Mouse (Mus musculus) neural tube, embryonic 12.5 days (tissue): ENCODE measurements at regions not wholly inside any gene's neighbourhood (a gene's known extent, or its start where the extent isn't known, plus 50 kb on each side); places are given as distances from the start of the nearest gene placed in this dataset.

Experiments used
- ATAC-seq: fragments of 200-750 bp; cut with Nextera tagmentation; 2 replicates; pipeline ENCODE4 v1.8.0; 2017; ENCODE audit warnings: low read depth, mild to moderate bottlenecking, moderate TSS enrichment, moderate library complexity; ENCODE audit not compliant: low FRiP score
- H3K27ac ChIP-seq: fragments of 300-500 bp; sonication (generic); 2 replicates; pipeline ENCODE4 v1.5.1; 2016
- H3K27me3 ChIP-seq: fragments of 300-500 bp; sonication (generic); replicated peaks from 2 replicates; pipeline ENCODE4 v1.6.1; 2016; ENCODE audit warnings: mild to moderate bottlenecking
- H3K36me3 ChIP-seq: fragments of 300-500 bp; sonication (generic); 2 replicates; pipeline ENCODE4 v1.6.1; 2016; ENCODE audit warnings: mild to moderate bottlenecking
- H3K4me1 ChIP-seq: fragments of 300-500 bp; sonication (generic); 2 replicates; pipeline ENCODE4 v1.6.1; 2016
- H3K4me2 ChIP-seq: fragments of 300-500 bp; sonication (generic); replicated peaks from 2 replicates; pipeline ENCODE4 v1.6.1; 2016; ENCODE audit warnings: mild to moderate bottlenecking
- H3K4me3 ChIP-seq: fragments of 300-500 bp; sonication (generic); 2 replicates; pipeline ENCODE4 v1.5.1; 2016
- H3K9ac ChIP-seq: fragments of 300-500 bp; sonication (generic); 2 replicates; pipeline ENCODE4 v1.6.1; 2016; ENCODE audit warnings: mild to moderate bottlenecking
- H3K9me3 ChIP-seq: fragments of 300-500 bp; sonication (generic); 2 replicates; pipeline ENCODE4 v1.6.1; 2016; ENCODE audit warnings: mild to moderate bottlenecking
- WGBS: fragments of 180-500 bp; shearing (Covaris S2); methylation state at CpG from one replicate; pipeline ENCODE4 v1.1.7; 2016; 5-methylcytosine and 5-hydroxymethylcytosine counted together

- WGBS: 39% methylated on average over 7 of the region's 7 CpGs
- Histone ChIP-seq H3K36me3 (no peaks in the 10 kb centered on the region), H3K4me3 (no peak overlapping the region), H3K4me1 (peaks cover 8% of the 10 kb centered on the region), H3K27ac (no peak overlapping the region), H3K9me3 (no peaks in the 10 kb centered on the region), H3K9ac (no peak overlapping the region), H3K4me2 (peak overlapping the region; percentile 24; the same call in 1 of the 2 replicates), H3K27me3 (no peaks in the 10 kb centered on the region)
- no peak for ATAC-seq
Observed at GRCm38 (mm10) chr19:21143970-21144595, 128.0 kb upstream of the Zfand5 start.

- WGBS: 79% methylated on average over 3 of the region's 3 CpGs
- no peaks in the 10 kb centered on the region for H3K36me3 ChIP-seq
Observed at GRCm38 (mm10) chr19:21140456-21140855, 131.6 kb upstream of the Zfand5 start.

GRCm38 (mm10) chr19:21138998-21139495, 133.0 kb upstream of the Zfand5 start:
- Histone ChIP-seq H3K27me3 (no peaks in the 10 kb centered on the region), H3K9me3 (no peaks in the 10 kb centered on the region), H3K4me2 (no peak overlapping the region), H3K27ac (no peak overlapping the region), H3K4me3 (no peak overlapping the region), H3K4me1 (peaks cover 12% of the 10 kb centered on the region; the same call in 1 of the 2 replicates), H3K36me3 (no peaks in the 10 kb centered on the region), H3K9ac (no peak overlapping the region)
- ATAC-seq: no peak
- WGBS: 91% methylated on average over 8 of the region's 8 CpGs

More at GRCm38 (mm10) chr19:21140456-21140855, 131.6 kb upstream of the Zfand5 start:
- Histone ChIP-seq H3K9me3 (no peaks in the 10 kb centered on the region), H3K9ac (no peak overlapping the region), H3K4me1 (peaks cover 15% of the 10 kb centered on the region), H3K27me3 (no peaks in the 10 kb centered on the region), H3K4me3 (no peak overlapping the region), H3K27ac (no peak overlapping the region), H3K4me2 (no peak overlapping the region)
- ATAC-seq: no peak

- no peak for ATAC-seq
- Histone ChIP-seq H3K27me3 (no peaks in the 10 kb centered on the region), H3K4me3 (no peak overlapping the region), H3K36me3 (no peaks in the 10 kb centered on the region), H3K4me2 (no peak overlapping the region), H3K9ac (no peak overlapping the region), H3K27ac (no peak overlapping the region), H3K9me3 (no peaks in the 10 kb centered on the region), H3K4me1 (peaks cover 12% of the 10 kb centered on the region; the same call in 1 of the 2 replicates)
- WGBS: 71% methylated on average over 1 of the region's 1 CpGs
Observed at GRCm38 (mm10) chr19:21136756-21137155, 135.3 kb upstream of the Zfand5 start.

GRCm38 (mm10) chr19:21135998-21136380, 136.1 kb upstream of the Zfand5 start:
- WGBS: 48% methylated on average over 5 of the region's 5 CpGs
- no peak overlapping the region for H3K9ac ChIP-seq
- no peaks in the 10 kb centered on the region for H3K27me3 ChIP-seq
- peak overlapping the region; percentile 16; the same call in 1 of the 2 replicates for H3K4me2 ChIP-seq
- no peak overlapping the region for H3K27ac ChIP-seq
- H3K9me3 ChIP-seq: no peaks in the 10 kb centered on the region
- ATAC-seq: peak; percentile 64; the same call in 1 of the 2 replicates
- no peaks in the 10 kb centered on the region for H3K36me3 ChIP-seq
- H3K4me1 ChIP-seq: peaks cover 12% of the 10 kb centered on the region; the same call in 1 of the 2 replicates
- no peak overlapping the region for H3K4me3 ChIP-seq

- peak overlapping the region; percentile 16; the same call in 1 of the 2 replicates for H3K4me2 ChIP-seq
- no peaks in the 10 kb centered on the region for H3K36me3 ChIP-seq
- no peaks in the 10 kb centered on the region for H3K27me3 ChIP-seq
- 32% methylated on average over 6 of the region's 6 CpGs for WGBS
- peak; percentile 89 for ATAC-seq
- no peak overlapping the region for H3K9ac ChIP-seq
- no peak overlapping the region for H3K27ac ChIP-seq
- H3K4me3 ChIP-seq: no peak overlapping the region
- peaks cover 12% of the 10 kb centered on the region; the same call in 1 of the 2 replicates for H3K4me1 ChIP-seq
- H3K9me3 ChIP-seq: no peaks in the 10 kb centered on the region
Observed at GRCm38 (mm10) chr19:21135297-21135997, 136.6 kb upstream of the Zfand5 start.

GRCm38 (mm10) chr19:21129653-21130052, 142.4 kb upstream of the Zfand5 start:
- no peaks in the 10 kb centered on the region for H3K4me1 ChIP-seq
- no peak overlapping the region for H3K27ac ChIP-seq
- no peaks in the 10 kb centered on the region for H3K36me3 ChIP-seq
- no peak overlapping the region for H3K4me2 ChIP-seq
- no peak for ATAC-seq
- no peak overlapping the region for H3K4me3 ChIP-seq
- WGBS: 82% methylated on average over 5 of the region's 5 CpGs
- no peak overlapping the region for H3K9ac ChIP-seq
- no peaks in the 10 kb centered on the region for H3K27me3 ChIP-seq
- H3K9me3 ChIP-seq: no peaks in the 10 kb centered on the region

- Histone ChIP-seq H3K4me1 (no peaks in the 10 kb centered on the region), H3K9ac (no peak overlapping the region), H3K4me2 (no peak overlapping the region), H3K27ac (no peak overlapping the region), H3K9me3 (no peaks in the 10 kb centered on the region), H3K4me3 (no peak overlapping the region), H3K36me3 (no peaks in the 10 kb centered on the region), H3K27me3 (no peaks in the 10 kb centered on the region)
- WGBS: 93% methylated on average over 8 of the region's 8 CpGs
- no peak for ATAC-seq
Observed at GRCm38 (mm10) chr19:21127079-21127745, 144.9 kb upstream of the Zfand5 start.

- H3K27ac ChIP-seq: no peak overlapping the region
- 95% methylated on average over 2 of the region's 2 CpGs for WGBS
- H3K4me2 ChIP-seq: no peak overlapping the region
- ATAC-seq: no peak
- H3K9ac ChIP-seq: no peak overlapping the region
- H3K4me3 ChIP-seq: no peak overlapping the region
- no peaks in the 10 kb centered on the region for H3K9me3 ChIP-seq
- no peaks in the 10 kb centered on the region for H3K4me1 ChIP-seq
- no peaks in the 10 kb centered on the region for H3K27me3 ChIP-seq
- H3K36me3 ChIP-seq: no peaks in the 10 kb centered on the region
Observed at GRCm38 (mm10) chr19:21126670-21127069, 145.4 kb upstream of the Zfand5 start.

- no peaks in the 10 kb centered on the region for H3K9me3 ChIP-seq
- no peak overlapping the region for H3K9ac ChIP-seq
- no peaks in the 10 kb centered on the region for H3K4me1 ChIP-seq
- no peak overlapping the region for H3K27ac ChIP-seq
- no peak overlapping the region for H3K4me3 ChIP-seq
- 82% methylated on average over 6 of the region's 6 CpGs for WGBS
- no peaks in the 10 kb centered on the region for H3K36me3 ChIP-seq
- ATAC-seq: no peak
- H3K27me3 ChIP-seq: no peaks in the 10 kb centered on the region
- H3K4me2 ChIP-seq: no peak overlapping the region
Observed at GRCm38 (mm10) chr19:21119477-21119876, 152.6 kb upstream of the Zfand5 start.

- Histone ChIP-seq H3K4me3 (no peak overlapping the region), H3K27me3 (no peaks in the 10 kb centered on the region), H3K4me2 (no peak overlapping the region), H3K36me3 (no peaks in the 10 kb centered on the region), H3K4me1 (no peaks in the 10 kb centered on the region), H3K9ac (no peak overlapping the region), H3K9me3 (no peaks in the 10 kb centered on the region), H3K27ac (no peak overlapping the region)
- 92% methylated on average over 4 of the region's 4 CpGs for WGBS
- ATAC-seq: no peak
Observed at GRCm38 (mm10) chr19:21118782-21119181, 153.3 kb upstream of the Zfand5 start.

- 88% methylated on average over 2 of the region's 2 CpGs for WGBS
- Histone ChIP-seq H3K9ac (no peak overlapping the region), H3K9me3 (no peaks in the 10 kb centered on the region), H3K27me3 (no peaks in the 10 kb centered on the region), H3K27ac (no peak overlapping the region), H3K4me1 (no peaks in the 10 kb centered on the region), H3K4me3 (no peak overlapping the region), H3K36me3 (no peaks in the 10 kb centered on the region), H3K4me2 (no peak overlapping the region)
- no peak for ATAC-seq
Observed at GRCm38 (mm10) chr19:21115693-21116092, 156.4 kb upstream of the Zfand5 start.
